Mouse (Mus musculus) lung, postnatal 36 days (tissue): ENCODE data around the gene Dscam.
A peak's percentile ranks its signal among the peaks of the same experiment; 100 is the strongest.

Experiments
- DNase-seq: peaks from one replicate; pipeline ENCODE4 v3.0.0; 2022; ENCODE audit warnings: mixed read lengths

The Dscam gene

DNA sequence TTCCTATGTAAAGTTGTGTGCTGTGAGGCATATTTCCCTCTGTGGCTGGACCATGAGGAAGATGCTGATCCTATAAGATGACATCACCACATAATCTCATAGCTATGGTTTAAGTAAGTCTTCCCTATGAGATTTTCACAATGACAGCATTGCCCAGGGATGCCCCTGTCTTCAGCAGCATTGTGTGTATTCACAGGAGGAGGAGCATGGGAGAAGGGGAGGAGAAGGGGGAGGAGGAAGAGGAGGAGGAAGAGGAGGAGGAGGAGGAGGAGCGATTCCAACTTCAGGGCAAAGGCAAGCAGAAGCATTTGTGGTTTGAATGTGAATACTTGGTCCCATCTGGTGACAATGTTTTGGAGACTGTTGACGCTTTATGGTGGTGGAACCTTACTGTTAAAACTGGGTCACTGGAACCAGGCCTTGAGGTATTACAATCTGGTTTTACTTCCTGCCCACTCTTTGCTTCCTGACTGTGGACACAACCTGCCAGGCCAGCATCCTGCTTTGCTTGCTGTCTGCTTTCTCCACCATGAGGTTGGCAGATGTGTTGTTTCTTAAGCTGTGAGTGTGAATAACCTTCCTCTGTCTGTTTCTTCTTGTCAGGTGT lies 154.2 kb downstream of the Dscam start:
- no peak for DNase-seq

DNA sequence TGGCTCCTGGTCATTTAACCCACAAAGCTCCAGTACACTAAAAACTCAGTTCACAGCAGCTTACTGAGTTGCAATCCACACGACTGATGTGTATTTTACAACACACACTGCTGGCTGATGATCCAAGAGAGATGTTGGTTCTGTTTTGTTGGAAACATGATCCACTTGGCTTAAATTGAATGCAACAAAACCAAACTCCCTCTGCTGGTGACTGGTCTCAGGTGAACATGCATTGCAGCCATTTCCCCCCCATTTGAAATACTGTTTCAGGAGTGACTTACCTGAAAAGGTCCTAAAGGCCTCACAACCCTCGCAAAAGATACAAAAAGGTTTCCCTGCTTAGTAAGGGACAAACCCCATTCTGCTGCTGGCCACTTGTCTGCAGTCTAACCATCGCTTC lies 156.2 kb downstream of the Dscam start:
- DNase-seq = no peak

DNA sequence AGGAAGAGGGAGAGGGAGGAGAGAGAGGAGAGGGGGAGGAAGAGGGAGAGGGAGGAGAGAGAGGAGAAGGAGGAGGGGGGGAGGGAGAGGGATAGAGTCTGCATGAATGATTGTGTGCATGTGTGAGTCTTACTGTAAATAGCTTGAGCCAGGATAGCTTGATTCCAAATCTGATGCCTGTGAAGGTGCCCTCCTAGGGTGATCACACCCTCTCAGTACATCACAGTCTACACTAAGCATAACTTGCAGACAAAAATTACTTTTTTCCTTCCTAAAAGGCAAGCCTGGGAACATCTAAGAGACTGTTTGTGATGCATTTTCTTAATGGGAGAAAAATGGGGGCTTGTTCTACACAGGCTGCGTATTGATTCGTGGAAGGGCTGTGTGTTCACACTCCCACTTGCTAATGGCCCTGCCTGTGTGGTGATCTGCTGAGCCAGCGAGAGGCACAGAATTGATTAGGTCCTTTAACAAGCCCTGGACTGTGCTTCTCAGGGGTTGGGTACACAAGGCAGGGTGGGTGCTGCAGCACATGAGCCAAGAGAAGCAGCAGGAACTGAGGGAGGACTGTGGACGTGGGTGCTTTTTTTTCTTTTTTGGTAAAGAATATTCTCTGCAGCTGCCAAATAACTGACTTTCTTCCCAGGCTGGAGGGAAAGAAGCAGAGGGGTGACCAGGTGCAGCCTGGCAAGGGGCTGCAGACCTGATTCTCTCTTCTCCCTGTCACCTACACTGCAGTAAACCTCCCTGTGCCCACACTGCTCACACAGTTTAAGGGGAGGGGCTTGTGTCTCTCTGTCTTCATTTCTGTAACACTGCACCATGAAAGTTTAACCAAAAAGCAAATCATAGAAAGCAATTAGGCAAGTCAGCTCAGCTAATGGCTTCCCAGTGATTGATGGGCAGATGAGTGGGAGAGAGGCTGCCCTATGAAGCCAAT lies 161.2 kb downstream of the Dscam start:
- DNase-seq = no peak

DNA sequence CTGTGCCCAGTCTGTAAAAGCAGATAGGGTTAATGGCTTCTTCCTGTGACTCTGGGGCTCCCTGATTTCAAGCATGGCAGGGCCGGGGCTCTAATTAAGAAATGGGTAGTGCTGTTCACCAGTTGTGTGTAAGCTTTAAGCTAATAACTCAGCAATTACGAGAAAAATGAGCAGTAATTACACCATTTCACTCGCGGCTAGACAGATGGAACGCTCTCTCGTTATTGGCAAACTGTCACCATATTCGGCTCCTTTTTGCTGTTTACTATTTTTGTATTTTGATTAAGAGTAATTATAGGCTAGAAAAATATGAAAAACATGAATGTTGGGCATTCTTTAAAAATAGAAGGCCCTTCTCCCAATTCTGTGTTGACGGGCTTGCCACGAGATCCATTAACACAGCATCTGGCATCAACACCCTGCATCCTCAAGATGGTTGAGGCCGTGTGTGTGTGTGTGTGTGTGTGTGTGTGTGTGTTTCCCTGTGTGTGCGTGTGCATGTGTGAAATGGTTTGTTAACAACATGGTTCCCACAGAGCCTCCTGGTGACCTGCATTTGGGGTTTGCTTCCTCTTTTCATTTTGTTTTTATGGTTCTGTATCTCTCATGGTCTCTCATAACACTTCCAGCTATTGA lies 162.5 kb downstream of the Dscam start:
- DNase-seq = no peak

DNA sequence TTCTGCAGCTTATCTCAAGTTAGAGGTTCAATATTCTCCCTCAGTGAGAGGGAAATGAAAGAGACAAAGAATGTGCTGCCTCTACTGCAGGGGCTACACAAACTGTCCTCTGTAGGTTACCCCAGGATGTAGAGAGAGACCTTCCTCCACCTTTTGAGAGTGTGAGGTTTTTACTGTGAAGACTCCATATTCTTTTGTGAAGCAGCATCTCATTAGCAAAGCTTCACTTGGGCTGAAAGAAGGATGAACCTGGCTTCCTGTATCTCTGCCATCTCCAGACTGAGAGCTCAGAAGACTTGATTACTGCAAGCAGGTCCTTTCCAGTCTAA lies 163.7 kb downstream of the Dscam start:
- no peak for DNase-seq

DNA sequence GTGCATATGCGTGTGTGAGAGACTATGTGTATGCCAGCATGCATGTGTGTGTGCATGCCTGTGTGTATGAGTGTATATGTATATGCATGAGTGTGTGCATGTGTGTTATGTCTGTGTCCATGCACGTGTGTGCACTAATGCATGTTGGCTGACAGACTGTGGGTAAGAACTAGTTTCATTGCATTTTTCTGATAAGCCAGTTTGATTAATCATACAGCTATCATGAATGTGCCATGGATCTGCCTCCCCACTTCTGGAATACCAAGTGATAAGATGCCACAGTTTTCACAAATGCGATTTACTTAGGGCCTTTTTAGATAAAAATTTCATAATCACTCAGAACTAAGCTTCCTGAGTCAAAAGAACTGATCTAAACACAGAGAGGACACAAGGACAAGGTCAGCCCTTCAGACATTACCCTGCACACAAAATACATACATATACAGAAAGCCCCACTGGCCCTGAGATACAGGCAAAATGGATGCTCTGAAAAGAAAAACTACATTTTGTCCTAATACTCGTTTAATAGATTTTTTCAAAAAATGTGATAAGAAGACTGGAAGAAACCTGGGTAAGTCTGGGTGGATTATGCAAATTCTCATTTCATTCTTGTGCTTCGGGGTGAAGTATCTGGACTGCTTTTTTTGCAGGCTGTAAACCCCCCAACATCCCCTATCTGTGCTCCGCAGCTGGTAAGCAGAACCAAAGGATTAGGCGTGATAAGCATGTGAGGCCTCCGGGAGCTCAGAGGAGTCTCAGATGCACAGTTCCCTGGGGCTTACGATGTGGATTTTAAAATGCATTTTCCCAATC lies 164.3 kb downstream of the Dscam start:
- DNase-seq = no peak

DNA sequence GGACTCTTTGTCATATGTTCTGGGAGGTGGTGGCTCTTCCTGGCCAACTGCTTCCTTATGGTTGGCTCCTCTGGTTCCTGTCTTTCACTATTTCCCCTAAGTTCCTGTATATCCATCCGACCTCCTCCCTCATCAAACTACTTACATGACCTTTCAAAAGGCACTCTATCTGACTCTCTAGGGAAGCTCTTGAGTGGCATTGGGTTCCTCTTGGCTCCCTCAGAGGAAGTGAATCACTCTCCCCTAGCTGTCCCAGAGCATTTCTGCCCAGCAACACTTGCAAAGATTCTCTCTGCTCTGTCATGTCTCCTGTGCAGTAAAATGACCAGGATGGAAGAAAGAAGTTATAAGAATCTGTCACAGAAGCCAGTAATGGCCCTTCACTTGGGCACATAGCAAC lies 166.6 kb downstream of the Dscam start:
- no peak for DNase-seq

DNA sequence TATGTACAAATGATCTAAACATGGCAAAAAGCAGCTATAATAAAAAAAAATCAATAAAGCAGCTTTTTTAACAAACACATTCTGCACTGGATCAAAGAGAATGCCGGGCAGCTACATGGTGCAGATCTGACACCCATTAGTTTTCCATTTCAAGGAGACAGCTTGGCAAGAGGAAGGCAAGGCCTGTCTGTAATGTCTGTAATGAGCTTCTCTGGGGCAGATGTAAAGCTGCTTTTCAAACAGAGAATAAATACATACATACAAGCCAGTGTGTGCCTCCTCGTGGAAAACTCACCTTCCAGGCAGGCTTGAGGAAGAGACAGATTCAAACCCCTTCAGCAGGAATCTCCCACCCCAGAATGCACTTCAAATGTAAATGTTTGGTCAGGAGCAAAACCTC lies 167.7 kb downstream of the Dscam start:
- DNase-seq = no peak

DNA sequence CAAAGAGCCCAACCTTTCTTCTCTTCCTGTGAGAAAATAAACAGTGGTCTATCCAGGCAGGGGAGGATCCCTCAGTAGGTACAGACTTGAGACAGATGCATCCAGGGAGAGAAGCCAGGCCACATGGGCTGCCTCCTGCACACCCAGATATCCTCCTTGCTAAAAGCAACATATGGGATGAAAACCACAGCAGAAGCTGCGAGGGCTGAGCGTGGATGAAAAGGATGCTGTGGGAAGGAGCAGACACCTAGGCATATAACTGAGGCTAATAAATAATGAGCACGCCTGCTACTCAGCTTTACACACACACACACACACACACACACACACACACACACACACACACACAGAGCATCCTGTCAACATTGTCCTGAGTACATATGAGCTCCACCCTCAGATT lies 168.4 kb downstream of the Dscam start:
- no peak for DNase-seq

DNA sequence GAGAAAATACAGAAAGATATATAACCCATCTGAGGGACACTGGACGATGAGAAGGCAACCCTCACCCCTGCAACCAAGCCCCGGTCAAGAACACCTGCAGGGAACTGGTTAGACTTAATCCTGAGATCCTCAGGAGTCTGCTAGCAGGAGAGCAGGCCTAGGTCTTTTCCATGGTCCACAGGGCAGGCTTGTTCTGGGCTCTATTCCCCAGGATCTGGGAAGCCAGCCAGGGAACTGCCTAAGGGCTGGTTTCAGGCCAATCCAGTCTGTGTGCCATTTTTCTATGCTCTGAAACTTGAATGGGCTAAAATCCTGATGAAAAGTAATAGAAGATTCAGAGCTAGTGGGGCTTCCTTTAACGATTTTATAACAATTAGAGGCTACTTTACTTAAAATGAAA lies 173.7 kb downstream of the Dscam start:
- DNase-seq = peak; percentile 22

DNA sequence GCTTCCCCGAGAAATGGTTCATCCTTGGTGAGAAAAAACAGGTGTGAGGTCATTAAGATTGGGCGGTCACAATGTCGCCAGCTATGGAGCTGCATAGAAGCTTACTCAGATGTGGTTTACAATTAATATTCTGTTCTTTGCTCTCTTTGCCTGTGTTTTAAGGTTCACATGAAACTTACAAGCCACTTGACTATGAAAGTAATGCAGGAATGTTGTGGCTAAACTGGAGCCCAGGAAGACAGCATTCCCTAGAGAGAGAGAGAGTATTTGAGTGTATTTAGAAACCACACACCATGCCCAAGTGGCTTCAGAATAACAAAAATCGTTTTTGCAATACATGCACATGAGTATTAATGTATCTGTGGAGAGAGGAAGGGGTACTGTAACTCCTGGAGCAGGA lies 174.7 kb downstream of the Dscam start:
- DNase-seq = no peak

DNA sequence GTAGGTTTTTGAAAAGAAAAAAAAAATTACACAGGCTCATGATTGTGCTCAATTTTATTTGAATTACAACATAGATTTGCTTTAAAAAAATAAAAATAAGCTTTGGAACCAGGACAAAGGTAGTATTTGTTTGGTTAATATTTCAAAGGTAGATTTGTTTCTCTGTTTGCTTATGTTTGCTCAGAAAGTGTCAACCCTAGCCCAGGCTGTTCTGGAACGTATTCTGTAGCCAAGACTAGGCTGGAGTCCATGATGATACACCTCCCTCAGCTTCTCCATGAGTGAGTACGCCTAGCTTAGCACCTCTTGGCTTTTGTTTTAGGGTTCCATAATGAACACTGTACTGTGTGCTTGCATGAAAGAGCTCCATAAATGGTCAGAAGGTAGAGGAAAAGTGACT lies 183.2 kb downstream of the Dscam start:
- DNase-seq = no peak

DNA sequence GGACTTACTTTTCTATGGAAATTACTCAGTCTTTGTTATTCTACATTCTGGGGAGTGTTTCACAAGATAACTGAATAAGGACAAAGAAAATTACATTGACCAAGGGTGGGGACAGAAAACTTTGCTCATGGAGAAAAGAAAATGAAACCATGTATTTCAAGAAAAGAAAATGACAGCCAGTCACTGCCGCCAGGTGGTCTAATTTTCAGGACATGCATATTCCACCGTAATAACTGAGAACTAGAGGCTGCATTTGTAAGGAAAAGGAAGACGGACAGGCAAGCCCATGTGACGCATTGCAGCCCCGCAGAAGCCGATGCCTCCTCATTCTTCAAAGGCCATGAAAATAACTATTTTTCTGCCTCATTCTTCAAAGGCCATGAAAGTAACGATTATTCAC lies 197.3 kb downstream of the Dscam start:
- DNase-seq = no peak

DNA sequence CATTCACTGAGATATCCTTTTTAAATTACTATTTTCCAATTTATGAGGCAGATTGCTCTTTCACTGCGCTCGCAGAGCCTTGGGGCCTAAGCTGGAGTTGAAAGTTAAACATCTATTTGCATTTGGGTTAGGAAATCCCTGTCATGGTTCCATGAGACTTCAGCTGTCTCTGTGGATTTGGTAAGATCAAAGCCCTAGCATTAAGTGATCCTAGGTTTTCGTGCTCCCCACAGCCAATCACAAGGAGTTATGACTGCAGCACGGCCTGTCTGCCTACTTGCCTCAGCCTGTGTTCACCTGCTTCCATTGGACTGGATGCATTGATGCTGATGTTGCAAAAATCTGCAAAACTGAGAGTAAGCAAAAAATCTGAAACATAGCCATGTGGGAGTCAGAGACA lies 198.8 kb downstream of the Dscam start:
- no peak for DNase-seq

DNA sequence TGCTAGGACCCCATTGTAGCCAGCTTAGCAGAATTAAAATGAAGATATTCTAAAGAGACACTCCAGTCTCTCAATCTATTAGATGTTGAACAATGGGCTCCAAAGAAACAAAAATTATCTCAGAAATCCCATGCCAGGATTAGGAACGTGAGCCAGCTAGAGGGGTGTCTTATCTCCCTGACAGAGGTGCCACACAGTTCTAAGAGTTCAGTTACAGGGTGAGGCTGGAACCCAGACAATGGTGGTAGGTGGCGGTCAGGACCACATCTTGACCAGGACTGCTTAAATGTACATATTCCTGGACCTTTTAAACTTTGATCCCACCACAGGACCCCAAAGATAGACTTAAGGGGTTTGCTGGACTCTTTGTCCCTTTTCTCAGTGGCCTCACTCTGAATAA lies 200.1 kb downstream of the Dscam start:
- DNase-seq = no peak

DNA sequence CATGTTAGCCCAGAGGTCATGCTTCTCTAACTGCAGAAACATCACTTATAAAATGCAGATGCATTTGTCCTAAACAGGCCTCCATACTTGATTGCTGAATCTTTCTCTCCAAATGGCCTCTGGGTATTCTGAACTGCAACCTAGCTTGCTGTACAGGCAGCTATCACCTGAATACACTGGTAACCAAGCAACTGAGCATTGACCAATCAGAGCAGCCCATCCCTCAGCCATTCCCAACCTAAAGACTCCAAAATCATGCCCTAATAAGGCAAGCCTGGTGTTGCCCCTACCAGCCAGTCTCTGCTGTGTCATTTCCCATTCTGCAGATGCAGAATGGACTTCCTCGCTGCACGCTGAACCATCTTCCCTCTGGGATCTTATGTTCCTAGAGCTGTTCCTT lies 200.9 kb downstream of the Dscam start:
- DNase-seq = no peak

DNA sequence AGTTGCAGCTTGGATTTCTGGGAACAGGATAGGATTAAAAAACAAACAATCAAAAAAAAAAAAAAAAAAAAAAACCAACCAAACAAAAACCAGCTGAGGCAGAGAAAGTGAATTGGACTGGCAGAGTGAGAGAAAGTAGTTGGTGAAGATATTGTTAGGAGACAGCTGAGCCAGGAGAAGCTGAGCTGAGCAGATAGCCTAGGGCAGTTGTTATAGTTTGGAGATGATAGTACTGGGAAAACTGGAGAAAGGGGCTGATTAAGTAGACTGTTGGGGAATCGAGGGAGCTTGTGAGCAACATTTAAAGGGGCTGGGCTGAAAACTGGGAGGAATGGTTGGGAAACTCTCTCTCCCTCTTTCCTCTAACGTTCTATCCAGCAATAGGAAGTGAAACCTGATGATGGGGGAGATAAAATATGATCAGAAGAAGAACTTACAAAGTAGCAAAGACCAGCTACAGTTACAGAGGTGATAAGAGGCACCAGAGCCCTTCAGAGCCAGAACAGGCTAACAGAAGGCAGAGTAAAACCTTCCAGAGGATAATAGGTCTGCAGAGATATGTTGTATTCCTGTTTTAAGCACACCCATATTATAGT lies 201.6 kb downstream of the Dscam start:
- no peak for DNase-seq

DNA sequence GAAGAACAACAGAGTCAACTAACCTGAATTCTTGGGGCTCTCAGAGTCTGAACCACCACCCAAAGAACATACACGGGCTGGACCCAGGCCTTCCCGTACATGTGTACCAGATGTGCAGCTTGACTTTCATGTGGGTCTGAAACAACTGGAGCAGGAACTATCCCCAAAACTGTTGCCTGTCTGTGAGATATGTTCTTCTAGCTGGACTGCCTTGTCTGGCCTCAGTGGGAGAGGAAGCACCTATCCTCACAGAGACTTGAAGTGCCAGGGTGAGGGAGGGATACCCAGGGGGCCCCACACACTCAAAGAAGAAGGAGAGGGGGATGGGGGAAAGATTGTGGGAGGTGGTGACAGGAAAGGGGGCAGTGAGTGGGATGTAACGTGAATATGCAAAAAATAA lies 210.9 kb downstream of the Dscam start:
- DNase-seq = no peak

DNA sequence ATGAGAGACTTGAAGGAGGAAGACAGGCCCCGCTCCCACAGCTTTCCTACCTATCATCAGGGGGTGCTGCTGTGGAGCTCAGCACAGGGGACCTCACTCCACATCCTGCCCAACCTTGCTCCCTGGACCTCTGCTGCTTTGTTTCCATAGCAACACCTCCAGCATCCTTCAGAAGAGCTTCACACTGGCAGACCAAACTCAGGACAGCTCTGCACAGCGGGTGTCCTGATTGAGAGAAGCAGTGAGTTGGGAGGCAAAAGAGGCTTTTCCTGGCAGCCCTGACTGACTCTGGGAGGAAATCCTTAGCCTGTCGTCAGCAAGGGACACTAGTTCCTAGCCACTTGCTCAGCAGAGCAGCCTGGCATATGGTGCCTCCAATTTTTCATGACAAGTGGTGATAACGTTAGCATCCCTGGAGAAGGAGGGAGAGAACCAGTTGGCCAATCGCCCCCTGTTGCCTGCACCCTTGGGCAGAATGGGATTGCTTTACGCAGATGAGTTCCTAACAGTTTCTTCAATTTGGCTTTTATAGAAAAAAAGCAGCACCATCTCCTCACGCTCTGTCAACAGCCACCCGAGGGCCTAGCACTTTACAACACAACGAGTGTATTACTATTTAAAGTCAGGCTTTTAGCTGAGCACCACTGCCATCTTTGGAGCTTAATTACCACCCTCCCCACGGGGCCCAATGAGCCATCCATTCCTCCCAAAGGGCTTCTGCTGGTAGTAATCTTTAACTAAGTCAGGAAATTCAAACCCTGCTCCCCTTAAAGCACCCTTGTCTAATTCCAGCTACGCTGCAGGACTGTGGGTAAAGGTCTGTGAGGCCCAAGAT lies 224.9 kb downstream of the Dscam start:
- no peak for DNase-seq

DNA sequence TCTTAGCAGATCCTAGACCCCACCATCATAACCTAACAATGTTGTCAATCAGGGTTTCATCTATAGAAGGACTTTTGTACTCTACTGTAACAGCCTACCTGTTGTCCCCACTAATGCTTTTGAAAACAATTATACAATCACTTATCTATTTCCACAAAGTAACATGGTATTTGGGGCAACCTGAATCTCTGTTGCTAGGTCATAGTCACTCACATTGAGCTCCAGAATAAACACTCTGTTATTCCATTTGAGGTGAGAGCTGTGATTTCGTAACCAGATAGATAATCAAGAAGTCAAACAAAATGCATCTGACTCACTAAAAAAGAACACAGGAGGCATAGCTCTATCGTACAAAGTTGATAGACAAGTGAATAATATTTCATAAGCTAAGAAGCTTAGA lies 226.9 kb downstream of the Dscam start:
- no peak for DNase-seq

DNA sequence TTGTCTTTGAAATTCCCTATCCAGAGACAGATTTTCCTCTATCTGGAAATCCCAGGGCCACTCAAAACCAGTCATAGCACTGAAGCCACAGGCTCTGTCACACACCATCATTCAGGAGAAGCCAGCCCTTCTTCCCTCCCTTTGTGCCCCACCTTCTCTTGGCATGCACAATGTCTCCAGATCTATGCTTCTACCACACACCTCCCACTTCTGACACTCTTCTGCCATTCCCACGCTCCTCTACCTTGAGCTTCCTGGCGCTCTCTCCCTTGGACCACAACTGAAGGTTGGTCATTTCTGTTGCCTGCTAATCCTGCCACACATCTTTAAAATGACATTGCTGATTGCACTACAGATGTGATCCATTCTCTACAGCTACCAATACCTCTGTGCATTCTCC lies 235.8 kb downstream of the Dscam start:
- no peak for DNase-seq

DNA sequence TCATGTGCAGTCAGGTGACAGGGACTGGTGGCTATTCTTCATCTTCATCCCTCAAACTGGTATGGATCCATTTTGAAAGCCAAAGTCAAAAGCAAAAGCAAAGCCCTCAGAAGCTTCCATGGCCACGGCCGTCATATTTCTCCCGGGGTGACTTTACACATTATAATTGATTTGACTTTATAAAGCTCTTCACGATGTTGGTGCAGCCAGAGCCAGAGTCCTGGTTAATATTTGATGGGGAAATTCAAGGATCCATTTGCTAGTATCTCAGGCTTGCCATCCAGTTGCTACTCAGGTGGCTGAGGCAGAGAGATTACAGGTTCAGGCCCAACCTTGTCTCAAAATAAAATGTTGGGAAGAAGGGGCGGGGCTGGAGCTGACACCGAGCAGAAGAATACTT lies 238.3 kb downstream of the Dscam start:
- no peak for DNase-seq
